Mouse (Mus musculus): ENCODE measurements at regions not wholly inside any gene's neighbourhood (a gene's known extent, or its start where the extent isn't known, plus 50 kb on each side); places are given as distances from the start of the nearest gene placed in this dataset.

- TF ChIP-seq CTCF (IDR thresholded peaks at IDR 0.05) (no peak), EP300 (IDR thresholded peaks at IDR 0.05; ENCODE audit: insufficient read depth, low read depth, low read length) (no peak), POLR2A (IDR thresholded peaks at IDR 0.05; ENCODE audit: insufficient read depth, low read depth, low read length) (no peak)
Measured at GRCm38 (mm10) chr7:69167456-69167855, 418.4 kb upstream of the Arrdc4 start.

All from heart, adult 2 months (tissue).